Mouse (Mus musculus): ENCODE results near the gene Ang6. TPM values are rescaled to one million over a fixed set of nuclear protein-coding genes. Genes with fewer than 3 reads are reported as not detected.

Ang6 gene
- not detected in 2 replicates for polyA plus RNA-seq (2015; fragmentation: Nextera tagmentation; extraction: Ambion mirVana)

DNA sequence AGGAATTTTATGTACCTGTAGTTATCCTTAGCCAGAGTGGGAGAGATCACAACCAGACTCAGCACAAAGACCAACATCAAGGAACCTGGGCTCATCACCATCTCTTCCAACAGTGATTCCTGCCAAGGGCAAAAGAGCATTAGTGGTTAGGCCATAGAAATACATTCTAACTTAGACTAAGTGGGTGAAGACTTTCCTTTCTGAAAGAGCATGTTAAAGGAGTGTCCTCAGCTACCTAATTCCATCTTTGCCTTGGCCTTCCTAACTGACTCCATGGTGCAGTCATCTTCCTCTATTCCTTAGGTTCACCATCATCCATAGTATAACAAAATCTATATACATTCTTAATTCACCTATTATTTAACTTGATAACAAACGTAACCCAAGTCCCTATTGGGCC is at the start of gene Ang6:
TSS of gene Ang6 (minus strand) at position 101 of the 400 bp plus-strand sequence.

DNA sequence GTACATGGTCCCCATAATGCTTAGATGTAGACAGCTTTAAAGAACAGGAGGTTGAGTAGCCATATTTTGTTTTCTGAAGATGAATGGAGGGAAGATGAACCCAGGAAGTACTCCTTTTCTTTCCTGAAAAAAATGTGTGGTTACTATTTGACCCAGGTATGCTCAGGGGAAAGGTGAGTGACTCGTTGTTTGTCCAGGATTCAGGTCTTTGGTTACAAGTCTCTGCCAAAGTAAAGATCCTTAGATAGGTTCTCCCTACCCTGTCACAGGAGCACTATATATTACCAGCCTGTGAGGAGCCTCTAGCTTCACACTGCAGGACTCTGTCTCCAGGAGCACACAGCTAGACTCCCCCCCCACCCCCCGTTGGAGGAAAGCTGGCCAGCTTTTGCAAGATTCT is 45.3 kb downstream of the Ang6 start, which contains the start of gene Ang5:
TSS of gene Ang5 (plus strand) at position 301 of the 400 bp plus-strand sequence.

Other genes starting within 250 kb of the Ang6 start
- not detected in 2 replicates for gene Gm8180, start 217.5 kb downstream of the Ang6 start, polyA plus RNA-seq (2015; fragmentation: Nextera tagmentation; extraction: Ambion mirVana)
- gene Ear1, start 126.8 kb downstream of the Ang6 start, polyA plus RNA-seq (2015; fragmentation: Nextera tagmentation; extraction: Ambion mirVana) = 0.39 and 0.54 TPM in 2 replicates
- not detected in 2 replicates for gene Ear10, start 78.7 kb downstream of the Ang6 start, polyA plus RNA-seq (2015; fragmentation: Nextera tagmentation; extraction: Ambion mirVana)
- 6.8 and 7.0 TPM in 2 replicates for gene Gm8113, start 76.9 kb downstream of the Ang6 start, polyA plus RNA-seq (2015; fragmentation: Nextera tagmentation; extraction: Ambion mirVana)
- not detected in 2 replicates for gene Ang5, start 45.2 kb downstream of the Ang6 start, polyA plus RNA-seq (2015; fragmentation: Nextera tagmentation; extraction: Ambion mirVana)
- 3.6 and 6.8 TPM in 2 replicates for gene Ear2, start 100.4 kb upstream of the Ang6 start, polyA plus RNA-seq (2015; fragmentation: Nextera tagmentation; extraction: Ambion mirVana)
- gene Gm3327, start 121.6 kb upstream of the Ang6 start, polyA plus RNA-seq (2015; fragmentation: Nextera tagmentation; extraction: Ambion mirVana) = not detected in 2 replicates
- gene Gm8212, start 195.4 kb upstream of the Ang6 start, polyA plus RNA-seq (2015; fragmentation: Nextera tagmentation; extraction: Ambion mirVana) = not detected in 2 replicates
- gene 4930503E14Rik, start 211.0 kb upstream of the Ang6 start, polyA plus RNA-seq (2015; fragmentation: Nextera tagmentation; extraction: Ambion mirVana) = not detected in 2 replicates